ENCODE assay signal across 15 mouse cellular contexts in genomic region chr1:40095585-40095984, GRCm38 (mm10). TPM values are rescaled to one million over a fixed set of nuclear protein-coding genes. Genes with fewer than 3 reads are reported as not detected.
A peak's percentile ranks its signal among the peaks of the same experiment; 100 is the strongest.
DNase-seq lines count a peak whose midpoint lies in the region; ATAC-seq and TF ChIP-seq lines count a peak whose summit lies in the region.
"Had no signal": no experiment of that assay in that cellular context is flagged by ENCODE, and none has a peak within 500 bp of the region (broad histone marks: within the 10 kb centered on the region; RNA-seq: fewer than 3 reads in every experiment).

No protein-coding gene starts in this region.

- CTCF ChIA-PET in Patski (lab: Charles Lee) = interaction anchor here (0.7 to 1.0 kb wide), 2 partner anchors 11 to 16 kb away, joined by 3 read pairs; no protein-coding TSS in a partner anchor

- TF ChIP-seq CTCF in intestine, postnatal 0 days (IDR thresholded peaks at IDR 0.05; ENCODE audit: low read depth) = peak; percentile 44
- peak; percentile 44 for TF ChIP-seq CTCF in Patski (IDR thresholded peaks at IDR 0.05)

- 25% methylated on average over 1 of the region's 1 CpGs for WGBS in intestine, postnatal 0 days
- WGBS in intestine, embryonic 15.5 days = 31% methylated on average over 1 of the region's 1 CpGs
- WGBS in midbrain, embryonic 11.5 days = 17% methylated on average over 1 of the region's 1 CpGs
- WGBS in midbrain, embryonic 14.5 days = 23% methylated on average over 1 of the region's 1 CpGs
- WGBS in heart, embryonic 12.5 days = 30% methylated on average over 1 of the region's 1 CpGs

- POLR2A ChIA-PET in Patski (lab: Charles Lee) = no interaction called here

- H3K4me2 ChIP-seq in intestine, postnatal 0 days (replicated peaks; ENCODE audit: low read depth) = no peak overlapping the region
- H3K4me2 ChIP-seq in intestine, embryonic 15.5 days (replicated peaks) = no peak overlapping the region
- no peak overlapping the region for H3K4me2 ChIP-seq in midbrain, embryonic 11.5 days
- H3K4me2 ChIP-seq in midbrain, embryonic 14.5 days (ENCODE audit: low read length) = no peak overlapping the region
- H3K4me2 ChIP-seq in heart, embryonic 12.5 days = no peak overlapping the region
- H3K4me2 ChIP-seq: heart, embryonic 15.5 days; hindbrain, embryonic 15.5 days; midbrain, embryonic 15.5 days had no signal

- no peaks in the 10 kb centered on the region for H3K27me3 ChIP-seq in intestine, postnatal 0 days (replicated peaks; ENCODE audit: control insufficient read depth, insufficient read depth, low read length)
- H3K27me3 ChIP-seq in intestine, embryonic 15.5 days (replicated peaks) = no peaks in the 10 kb centered on the region
- no peaks in the 10 kb centered on the region for H3K27me3 ChIP-seq in midbrain, embryonic 11.5 days (ENCODE audit: control insufficient read depth, insufficient read depth, low read length)
- H3K27me3 ChIP-seq in midbrain, embryonic 14.5 days (ENCODE audit: control insufficient read depth, insufficient read depth, low read length) = no peaks in the 10 kb centered on the region
- peaks cover 4% of the 10 kb centered on the region for H3K27me3 ChIP-seq in Patski
- H3K27me3 ChIP-seq in heart, embryonic 12.5 days (replicated peaks) = no peaks in the 10 kb centered on the region
- H3K27me3 ChIP-seq: heart, embryonic 15.5 days; hindbrain, embryonic 15.5 days; midbrain, embryonic 15.5 days had no signal

- H3K36me3 ChIP-seq in intestine, postnatal 0 days (ENCODE audit: control insufficient read depth, insufficient read depth) = no peaks in the 10 kb centered on the region
- no peaks in the 10 kb centered on the region for H3K36me3 ChIP-seq in intestine, embryonic 15.5 days
- H3K36me3 ChIP-seq in midbrain, embryonic 11.5 days (ENCODE audit: control insufficient read depth, insufficient read depth, low read length) = no peaks in the 10 kb centered on the region
- no peaks in the 10 kb centered on the region for H3K36me3 ChIP-seq in midbrain, embryonic 14.5 days (ENCODE audit: control insufficient read depth, insufficient read depth, low read length)
- no peaks in the 10 kb centered on the region for H3K36me3 ChIP-seq in heart, embryonic 12.5 days
- H3K36me3 ChIP-seq: heart, embryonic 15.5 days; hindbrain, embryonic 15.5 days; midbrain, embryonic 15.5 days had no signal

- no peak overlapping the region for H3K9ac ChIP-seq in intestine, postnatal 0 days (ENCODE audit: low read depth, low read length)
- no peak overlapping the region for H3K9ac ChIP-seq in intestine, embryonic 15.5 days
- H3K9ac ChIP-seq in midbrain, embryonic 11.5 days (ENCODE audit: low read length) = no peak overlapping the region
- no peak overlapping the region for H3K9ac ChIP-seq in midbrain, embryonic 14.5 days (replicated peaks; ENCODE audit: low read length)
- no peak overlapping the region for H3K9ac ChIP-seq in heart, embryonic 12.5 days
- H3K9ac ChIP-seq: heart, embryonic 15.5 days; hindbrain, embryonic 15.5 days; midbrain, embryonic 15.5 days had no signal

- peak; percentile 17 for DNase-seq in midbrain, embryonic 11.5 days (ENCODE audit: low spot score, missing footprints)
- DNase-seq in midbrain, embryonic 14.5 days = no peak
- no peak for DNase-seq in Patski (ENCODE audit: low read depth, low spot score)
- no peak for DNase-seq in testis, postnatal 10 days (ENCODE audit: low spot score)
- DNase-seq: gastrocnemius, postnatal 25 days; kidney, postnatal 14 days; lung, postnatal 36 days; thymus, postnatal 14 days had no signal

- H3K4me3 ChIP-seq in intestine, postnatal 0 days (ENCODE audit: low read depth, low read length) = no peak overlapping the region
- no peak overlapping the region for H3K4me3 ChIP-seq in intestine, embryonic 15.5 days (replicated peaks)
- no peak overlapping the region for H3K4me3 ChIP-seq in midbrain, embryonic 11.5 days (ENCODE audit: low read depth, low read length)
- no peak overlapping the region for H3K4me3 ChIP-seq in midbrain, embryonic 14.5 days (replicated peaks; ENCODE audit: low read depth, low read length)
- no peak overlapping the region for H3K4me3 ChIP-seq in heart, embryonic 12.5 days
- H3K4me3 ChIP-seq: heart, embryonic 15.5 days; hindbrain, embryonic 15.5 days; midbrain, embryonic 15.5 days had no signal

- no peak overlapping the region for H3K27ac ChIP-seq in intestine, postnatal 0 days (ENCODE audit: low read depth, low read length)
- no peak overlapping the region for H3K27ac ChIP-seq in intestine, embryonic 15.5 days
- no peak overlapping the region for H3K27ac ChIP-seq in midbrain, embryonic 11.5 days (ENCODE audit: low read depth, low read length)
- no peak overlapping the region for H3K27ac ChIP-seq in midbrain, embryonic 14.5 days (replicated peaks; ENCODE audit: low read depth, low read length)
- no peak overlapping the region for H3K27ac ChIP-seq in heart, embryonic 12.5 days (ENCODE audit: poor library complexity, severe bottlenecking)
- H3K27ac ChIP-seq: heart, embryonic 15.5 days; hindbrain, embryonic 15.5 days; midbrain, embryonic 15.5 days had no signal

- in situ Hi-C loops in Patski (cut with MboI; ENCODE audit: low pct_unique_long_range_greater_than_20kb) = loop anchor here (10.0 kb wide), 1 partner anchor 411 kb away; no protein-coding TSS in a partner anchor

- H3K9me3 ChIP-seq in intestine, postnatal 0 days (ENCODE audit: control insufficient read depth) = no peaks in the 10 kb centered on the region
- no peaks in the 10 kb centered on the region for H3K9me3 ChIP-seq in intestine, embryonic 15.5 days
- no peaks in the 10 kb centered on the region for H3K9me3 ChIP-seq in midbrain, embryonic 11.5 days (ENCODE audit: control insufficient read depth, low read length)
- no peaks in the 10 kb centered on the region for H3K9me3 ChIP-seq in midbrain, embryonic 14.5 days (ENCODE audit: control insufficient read depth, low read length)
- H3K9me3 ChIP-seq in heart, embryonic 12.5 days (replicated peaks) = no peaks in the 10 kb centered on the region
- H3K9me3 ChIP-seq: heart, embryonic 15.5 days; hindbrain, embryonic 15.5 days; midbrain, embryonic 15.5 days had no signal

- no peak for ATAC-seq in intestine, postnatal 0 days
- no peak for ATAC-seq in intestine, embryonic 15.5 days
- no peak for ATAC-seq in midbrain, embryonic 11.5 days (ENCODE audit: low FRiP score)
- no peak for ATAC-seq in midbrain, embryonic 14.5 days (ENCODE audit: low FRiP score, low TSS enrichment)
- no peak for ATAC-seq in Patski
- ATAC-seq in heart, embryonic 12.5 days (ENCODE audit: insufficient number of reproducible peaks, low FRiP score) = no peak
- ATAC-seq: forebrain, embryonic 14.5 days; midbrain, embryonic 15.5 days had no signal

- H3K4me1 ChIP-seq in intestine, postnatal 0 days (replicated peaks; ENCODE audit: control insufficient read depth, insufficient read depth, low read length) = no peaks in the 10 kb centered on the region
- 0 out of 2 replicates have a peak, but pooled peaks cover 3% of the 10 kb centered on the region for H3K4me1 ChIP-seq in intestine, embryonic 15.5 days (replicated peaks)
- no peaks in the 10 kb centered on the region for H3K4me1 ChIP-seq in midbrain, embryonic 11.5 days (ENCODE audit: control insufficient read depth, insufficient read depth, low read length)
- no peaks in the 10 kb centered on the region for H3K4me1 ChIP-seq in midbrain, embryonic 14.5 days (ENCODE audit: control insufficient read depth, insufficient read depth, low read length)
- H3K4me1 ChIP-seq in heart, embryonic 12.5 days (replicated peaks) = no peaks in the 10 kb centered on the region
- H3K4me1 ChIP-seq: heart, embryonic 15.5 days; hindbrain, embryonic 15.5 days; midbrain, embryonic 15.5 days had no signal

RNA-seq across cellular contexts. Expression of gene Il1r2, which starts 21.7 kb away (rescaled TPM):
- polyA plus RNA-seq in intestine, postnatal 0 days (2015; fragmentation: Nextera tagmentation; extraction: Ambion mirVana) = 1.6 and 2.1 TPM in 2 replicates
- 1.4 and 1.5 TPM in 2 replicates for polyA plus RNA-seq in intestine, embryonic 15.5 days (2015; fragmentation: Nextera tagmentation; extraction: Ambion mirVana)
- polyA plus RNA-seq in midbrain, embryonic 11.5 days (2014; fragmentation: Nextera tagmentation; extraction: Ambion mirVana) = 0.15 and 0.27 TPM in 2 replicates
- polyA plus RNA-seq in midbrain, embryonic 14.5 days (2014; fragmentation: Nextera tagmentation; extraction: Ambion mirVana) = 0.22 and 0.45 TPM in 2 replicates
- 0.04 TPM for polyA plus RNA-seq in Patski (2021)
- 0.51 TPM in 1 of 2 replicates, not detected in the other for polyA plus RNA-seq in heart, embryonic 12.5 days (2016; fragmentation: Nextera tagmentation; extraction: Ambion mirVana)
